Mouse (Mus musculus): ENCODE data around the gene Runx2. TPM values are rescaled to one million over a fixed set of nuclear protein-coding genes. Genes with fewer than 3 reads are reported as not detected.

Gene Runx2
- total RNA-seq, 1 experiment, result 0.71 TPM

GRCm38 (mm10) chr17:44613716-44614715 is 200.6 kb downstream of the Runx2 start:
- TF ChIP-seq HCFC1 (IDR thresholded peaks at IDR 0.05; ENCODE audit: borderline replicate concordance, insufficient read depth, low read length), result no peak
- no peak for TF ChIP-seq CHD2 (IDR thresholded peaks at IDR 0.05; ENCODE audit: low read depth, low read length)
- TF ChIP-seq ZC3H11A (IDR thresholded peaks at IDR 0.05; ENCODE audit: borderline replicate concordance, low read depth, low read length), result no peak
- no peak for TF ChIP-seq MAFK (IDR thresholded peaks at IDR 0.05; ENCODE audit: insufficient read depth, low read depth, low read length)
- TF ChIP-seq ZNF384 (IDR thresholded peaks at IDR 0.05; ENCODE audit: low read depth, low read length), result no peak
- in situ Hi-C loops (cut with MboI; ENCODE audit: low sequenced_read_pairs in 2 of 2, unreplicated experiment in 2 of 2), result no loop called here
- no peaks in the 10 kb centered on the region for H3K36me3 ChIP-seq (ENCODE audit: control insufficient read depth, insufficient read depth, low read length, poor library complexity, severe bottlenecking)
- 0 out of 4 replicates have a peak, but pooled peaks cover 0 to 3% of the 10 kb centered on the region in 2 experiments for H3K4me1 ChIP-seq (ENCODE audit: control insufficient read depth in 2 of 2, insufficient read depth in 2 of 2, low read length in 2 of 2, poor library complexity in 1 of 2)
- H3K9ac ChIP-seq (ENCODE audit: insufficient read depth, low read depth, low read length, poor library complexity, severe bottlenecking), result no peak overlapping the region
- no peak overlapping the region for H3K27ac ChIP-seq (ENCODE audit: insufficient read depth, low read depth, low read length, poor library complexity, severe bottlenecking)
- no peaks in the 10 kb centered on the region for H3K9me3 ChIP-seq (ENCODE audit: control insufficient read depth, insufficient read depth, low read depth, low read length)
- DNase-seq (ENCODE audit: low read depth, low spot score), result no peak
- no peak overlapping the region for H3K4me3 ChIP-seq (ENCODE audit: insufficient read depth in 1 of 2, low read depth in 1 of 2, low read length in 2 of 2, poor library complexity in 1 of 2, severe bottlenecking in 1 of 2)

- Histone ChIP-seq H3K9me3 (ENCODE audit: control insufficient read depth, insufficient read depth, low read depth, low read length) (no peaks in the 10 kb centered on the region), H3K9ac (ENCODE audit: insufficient read depth, low read depth, low read length, poor library complexity, severe bottlenecking) (no peak overlapping the region), H3K4me1 (ENCODE audit: control insufficient read depth in 2 of 2, insufficient read depth in 2 of 2, low read length in 2 of 2, poor library complexity in 1 of 2) (0 out of 4 replicates have a peak, but pooled peaks cover 0 to 3% of the 10 kb centered on the region in 2 experiments), H3K4me3 (ENCODE audit: insufficient read depth in 1 of 2, low read depth in 1 of 2, low read length in 2 of 2, poor library complexity in 1 of 2, severe bottlenecking in 1 of 2) (no peak overlapping the region), H3K36me3 (ENCODE audit: control insufficient read depth, insufficient read depth, low read length, poor library complexity, severe bottlenecking) (no peaks in the 10 kb centered on the region), H3K27ac (ENCODE audit: insufficient read depth, low read depth, low read length, poor library complexity, severe bottlenecking) (no peak overlapping the region; the same call in 1 of the 2 replicates)
- TF ChIP-seq MAFK (IDR thresholded peaks at IDR 0.05; ENCODE audit: insufficient read depth, low read depth, low read length) (no peak), ZNF384 (IDR thresholded peaks at IDR 0.05; ENCODE audit: low read depth, low read length) (no peak), CHD2 (IDR thresholded peaks at IDR 0.05; ENCODE audit: low read depth, low read length) (no peak), ZC3H11A (IDR thresholded peaks at IDR 0.05; ENCODE audit: borderline replicate concordance, low read depth, low read length) (no peak), HCFC1 (IDR thresholded peaks at IDR 0.05; ENCODE audit: borderline replicate concordance, insufficient read depth, low read length) (no peak)
- no peak for DNase-seq (ENCODE audit: low read depth, low spot score)
- in situ Hi-C loops (cut with MboI; ENCODE audit: low sequenced_read_pairs in 2 of 2, unreplicated experiment in 2 of 2), result no loop called here
Observed at GRCm38 (mm10) chr17:44612641-44613040, 202.0 kb downstream of the Runx2 start.

GRCm38 (mm10) chr17:44612002-44612401 is 202.6 kb downstream of the Runx2 start:
- no peak overlapping the region for H3K4me3 ChIP-seq (ENCODE audit: insufficient read depth in 1 of 2, low read depth in 1 of 2, low read length in 2 of 2, poor library complexity in 1 of 2, severe bottlenecking in 1 of 2)
- H3K27ac ChIP-seq (ENCODE audit: insufficient read depth, low read depth, low read length, poor library complexity, severe bottlenecking), result no peak overlapping the region
- no peaks in the 10 kb centered on the region for H3K9me3 ChIP-seq (ENCODE audit: control insufficient read depth, insufficient read depth, low read depth, low read length)
- H3K9ac ChIP-seq (ENCODE audit: insufficient read depth, low read depth, low read length, poor library complexity, severe bottlenecking), result no peak overlapping the region
- DNase-seq (ENCODE audit: low read depth, low spot score), result no peak
- 0 out of 4 replicates have a peak, but pooled peaks cover 0 to 3% of the 10 kb centered on the region in 2 experiments for H3K4me1 ChIP-seq (ENCODE audit: control insufficient read depth in 2 of 2, insufficient read depth in 2 of 2, low read length in 2 of 2, poor library complexity in 1 of 2)
- H3K36me3 ChIP-seq (ENCODE audit: control insufficient read depth, insufficient read depth, low read length, poor library complexity, severe bottlenecking), result no peaks in the 10 kb centered on the region
- in situ Hi-C loops (cut with MboI; ENCODE audit: low sequenced_read_pairs in 2 of 2, unreplicated experiment in 2 of 2), result no loop called here
- no peak for TF ChIP-seq CHD2 (IDR thresholded peaks at IDR 0.05; ENCODE audit: low read depth, low read length)
- no peak for TF ChIP-seq HCFC1 (IDR thresholded peaks at IDR 0.05; ENCODE audit: borderline replicate concordance, insufficient read depth, low read length)
- TF ChIP-seq MAFK (IDR thresholded peaks at IDR 0.05; ENCODE audit: insufficient read depth, low read depth, low read length), result no peak
- no peak for TF ChIP-seq ZNF384 (IDR thresholded peaks at IDR 0.05; ENCODE audit: low read depth, low read length)
- no peak for TF ChIP-seq ZC3H11A (IDR thresholded peaks at IDR 0.05; ENCODE audit: borderline replicate concordance, low read depth, low read length)

GRCm38 (mm10) chr17:44611543-44611942 is 203.1 kb downstream of the Runx2 start:
- Histone ChIP-seq H3K36me3 (ENCODE audit: control insufficient read depth, insufficient read depth, low read length, poor library complexity, severe bottlenecking) (no peaks in the 10 kb centered on the region), H3K4me1 (ENCODE audit: control insufficient read depth in 2 of 2, insufficient read depth in 2 of 2, low read length in 2 of 2, poor library complexity in 1 of 2) (0 out of 4 replicates have a peak, but pooled peaks cover 0 to 3% of the 10 kb centered on the region in 2 experiments), H3K27ac (ENCODE audit: insufficient read depth, low read depth, low read length, poor library complexity, severe bottlenecking) (no peak overlapping the region), H3K9ac (ENCODE audit: insufficient read depth, low read depth, low read length, poor library complexity, severe bottlenecking) (no peak overlapping the region), H3K4me3 (ENCODE audit: insufficient read depth in 1 of 2, low read depth in 1 of 2, low read length in 2 of 2, poor library complexity in 1 of 2, severe bottlenecking in 1 of 2) (no peak overlapping the region), H3K9me3 (ENCODE audit: control insufficient read depth, insufficient read depth, low read depth, low read length) (no peaks in the 10 kb centered on the region)
- TF ChIP-seq MAFK (IDR thresholded peaks at IDR 0.05; ENCODE audit: insufficient read depth, low read depth, low read length) (no peak), CHD2 (IDR thresholded peaks at IDR 0.05; ENCODE audit: low read depth, low read length) (no peak), ZNF384 (IDR thresholded peaks at IDR 0.05; ENCODE audit: low read depth, low read length) (no peak), ZC3H11A (IDR thresholded peaks at IDR 0.05; ENCODE audit: borderline replicate concordance, low read depth, low read length) (no peak), HCFC1 (IDR thresholded peaks at IDR 0.05; ENCODE audit: borderline replicate concordance, insufficient read depth, low read length) (no peak)
- DNase-seq (ENCODE audit: low read depth, low spot score), result no peak
- in situ Hi-C loops (cut with MboI; ENCODE audit: low sequenced_read_pairs in 2 of 2, unreplicated experiment in 2 of 2), result no loop called here

Measured in ES-E14 (cell line).